Mouse (Mus musculus): ENCODE results near the gene Smarcc2.
"Not testable (repeated sequence)": the region's sequence is repeated elsewhere in the genome, so short reads cannot be mapped to it uniquely, and the experiment has no call there.

Smarcc2 gene

DNA sequence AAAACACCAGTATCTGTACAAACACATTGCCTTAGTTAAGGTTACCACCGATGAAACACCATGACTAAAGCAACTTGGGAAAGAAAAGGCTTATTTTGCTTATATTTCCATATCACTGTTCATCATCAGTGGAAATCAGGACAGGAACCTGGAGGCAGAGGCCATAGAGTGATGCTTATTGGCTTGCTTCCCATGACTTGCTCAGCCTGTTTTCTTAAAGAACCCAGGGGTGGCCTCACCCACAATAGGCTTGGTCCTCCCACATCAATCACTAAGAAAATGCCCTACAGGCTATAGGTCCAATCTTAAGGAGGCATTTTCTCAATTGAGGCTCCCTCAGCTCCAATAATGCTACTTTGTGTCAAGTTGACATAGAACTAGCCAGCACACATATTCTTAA lies 16.3 kb upstream of the Smarcc2 start:
- no peak for DNase-seq (ENCODE audit: low spot score in 2 of 2)

GRCm38 (mm10) chr10:128444354-128444753 lies 14.7 kb upstream of the Smarcc2 start:
- no peak for DNase-seq (ENCODE audit: low spot score in 2 of 2)

DNA sequence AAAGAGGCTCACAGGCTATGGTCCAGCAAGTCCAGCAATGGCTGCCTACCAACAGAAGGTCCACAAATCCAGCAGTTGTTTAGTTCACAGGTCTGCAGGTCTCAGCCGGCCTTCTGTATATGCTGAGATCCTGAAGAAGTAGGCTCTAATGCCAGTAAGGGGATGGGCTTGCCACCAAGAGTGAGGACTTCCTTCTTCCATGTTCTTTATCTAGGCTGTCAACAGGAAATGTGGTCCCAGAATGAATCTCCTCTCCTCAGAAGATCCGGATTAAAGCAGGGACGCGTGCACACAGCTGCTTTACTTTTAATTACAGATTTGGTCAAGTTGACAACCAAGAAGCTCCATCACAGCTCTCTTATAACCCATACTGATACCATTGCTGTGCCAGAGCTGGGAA lies 13.6 kb upstream of the Smarcc2 start:
- no peak for DNase-seq (ENCODE audit: low spot score in 2 of 2)

GRCm38 (mm10) chr10:128451014-128451413 lies 8.0 kb upstream of the Smarcc2 start:
- DNase-seq (ENCODE audit: low spot score in 2 of 2) = no peak

DNA sequence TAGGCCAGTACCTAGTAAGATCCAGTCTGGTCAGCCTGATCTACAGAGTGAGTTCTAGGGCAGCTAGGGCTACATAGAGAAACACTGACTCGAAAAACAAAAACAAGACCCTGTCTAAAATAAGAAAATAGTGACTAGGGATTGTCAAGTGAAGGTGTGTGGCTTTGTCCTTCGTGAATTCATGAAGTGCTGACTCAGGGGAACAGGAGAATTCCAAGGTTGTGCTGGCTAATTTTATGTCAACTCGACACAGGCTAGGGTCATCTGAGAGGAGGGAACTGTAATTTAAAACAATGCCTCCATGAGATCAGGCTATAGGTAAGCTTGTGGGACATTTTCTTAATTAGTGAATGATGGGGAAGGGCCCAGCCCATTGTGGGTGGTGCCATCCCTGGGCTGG lies 4.6 kb upstream of the Smarcc2 start:
- no peak for DNase-seq (ENCODE audit: low spot score in 2 of 2)

DNA sequence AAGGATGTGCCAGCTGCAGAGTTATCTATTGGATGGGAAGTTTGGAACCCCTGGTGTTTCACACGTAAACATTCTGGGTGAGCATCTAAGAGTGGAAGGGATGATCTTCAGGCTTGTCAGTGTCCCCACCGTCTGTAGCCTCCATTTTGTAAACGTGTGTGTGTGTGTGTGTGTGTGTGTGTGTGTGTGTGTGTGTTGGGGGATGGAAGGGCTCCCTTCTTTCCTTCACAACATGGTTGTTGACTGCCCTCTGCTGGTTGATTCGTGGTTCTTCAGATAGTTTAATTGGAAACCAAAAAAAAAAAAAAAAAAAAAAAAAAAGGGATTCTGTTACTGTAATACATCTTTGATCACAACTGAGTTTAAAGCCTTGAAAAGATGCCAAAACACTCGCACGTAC lies 3.8 kb upstream of the Smarcc2 start:
- peak; percentile 38 to 75 for DNase-seq (ENCODE audit: low spot score in 2 of 2)

- no peak for DNase-seq (ENCODE audit: low spot score in 2 of 2)
Observed at GRCm38 (mm10) chr10:128457676-128458075, 1.4 kb upstream of the Smarcc2 start.

- peak; percentile 84 to 95 for DNase-seq (ENCODE audit: low spot score in 2 of 2)
Observed at GRCm38 (mm10) chr10:128458348-128458718, 715 bp upstream of the Smarcc2 start.

GRCm38 (mm10) chr10:128459409-128460269 lies 591 bp downstream of the Smarcc2 start:
- DNase-seq (ENCODE audit: low spot score in 2 of 2) = peak in 1 of 2 experiments; percentile 39

DNA sequence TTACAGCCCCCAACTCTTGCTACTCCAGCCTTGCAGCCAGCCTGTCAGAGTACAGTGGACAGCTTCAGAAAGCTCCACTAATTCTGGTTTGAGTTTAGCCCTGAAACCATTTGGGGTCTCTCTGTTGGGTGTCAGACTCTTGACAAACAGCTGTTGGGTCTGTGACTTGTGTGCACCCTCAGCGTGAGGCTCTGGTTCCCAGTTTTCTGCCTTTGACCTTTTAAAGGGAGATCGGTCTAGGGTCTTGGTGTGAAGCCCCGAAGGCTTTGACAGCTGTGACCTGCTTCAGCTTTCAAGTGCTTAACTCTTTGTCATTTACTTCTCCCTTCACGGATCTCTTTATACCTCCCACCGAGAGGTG lies 1.2 kb downstream of the Smarcc2 start:
- DNase-seq (ENCODE audit: low spot score in 2 of 2) = no peak

DNA sequence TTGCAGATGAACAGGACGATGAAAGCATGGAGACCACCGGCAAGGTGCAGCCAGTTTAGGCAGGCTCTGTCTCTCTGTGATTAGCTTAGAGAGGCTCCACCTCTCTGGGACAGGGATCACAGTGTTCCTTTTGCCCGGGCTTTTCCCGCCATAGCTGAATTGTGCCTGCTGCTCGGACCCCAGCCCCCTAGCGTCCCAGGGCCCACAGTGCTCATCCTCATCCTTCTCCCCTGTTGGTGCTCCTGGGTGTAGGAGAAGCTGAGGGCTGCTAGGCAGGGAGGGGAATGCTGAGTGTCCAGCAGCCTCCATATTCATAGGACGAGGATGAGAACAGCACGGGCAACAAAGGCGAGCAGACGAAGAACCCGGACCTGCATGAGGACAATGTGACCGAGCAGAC lies 15.3 kb downstream of the Smarcc2 start:
- no peak for DNase-seq (ENCODE audit: low spot score in 2 of 2)

DNA sequence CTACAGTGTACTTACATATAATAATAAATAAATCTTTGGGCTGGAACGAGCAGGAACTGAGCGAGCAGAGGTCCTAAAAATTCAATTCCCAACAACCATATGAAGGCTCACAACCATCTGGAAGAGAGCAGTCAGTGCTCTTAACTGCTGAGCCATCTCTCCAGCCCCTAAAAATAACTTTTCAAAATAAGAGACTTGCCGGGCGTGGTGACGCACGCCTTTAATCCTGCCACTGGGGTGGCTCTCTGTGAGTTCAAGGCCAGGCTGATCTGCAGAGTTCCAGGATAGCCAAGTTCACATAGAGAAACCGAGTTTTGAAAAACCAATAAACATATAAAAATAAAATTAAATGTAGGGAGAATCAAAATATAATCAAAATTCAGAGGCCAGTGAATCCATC lies 27.3 kb downstream of the Smarcc2 start:
- DNase-seq (ENCODE audit: low spot score in 2 of 2) = no peak

- no peak for DNase-seq (ENCODE audit: low spot score in 2 of 2)
Observed at GRCm38 (mm10) chr10:128487861-128488712, 29.0 kb downstream of the Smarcc2 start.

DNA sequence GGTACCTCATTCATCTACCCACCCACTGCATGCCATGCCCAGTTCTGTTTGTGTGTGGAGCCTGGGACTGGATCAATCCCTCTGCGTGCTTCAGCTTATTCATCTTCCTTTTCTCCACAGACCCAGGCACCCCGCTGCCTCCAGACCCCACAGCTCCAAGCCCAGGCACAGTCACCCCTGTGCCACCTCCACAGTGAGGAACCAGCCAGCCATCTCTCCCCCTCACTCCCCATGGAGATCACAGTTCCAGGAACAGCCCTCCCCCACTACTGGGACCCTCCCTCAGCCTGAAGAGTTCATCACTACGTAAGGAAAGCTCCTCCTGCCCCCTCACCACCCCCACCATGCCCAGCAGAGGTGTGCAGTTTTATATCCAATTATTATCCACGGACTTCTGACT lies 29.7 kb downstream of the Smarcc2 start:
- no peak for DNase-seq (ENCODE audit: low spot score in 2 of 2)

GRCm38 (mm10) chr10:128489380-128489779 lies 30.3 kb downstream of the Smarcc2 start:
- no peak for DNase-seq (ENCODE audit: low spot score in 2 of 2)

GRCm38 (mm10) chr10:128489785-128490184 lies 30.7 kb downstream of the Smarcc2 start:
- no peak for DNase-seq (ENCODE audit: low spot score in 2 of 2)

DNA sequence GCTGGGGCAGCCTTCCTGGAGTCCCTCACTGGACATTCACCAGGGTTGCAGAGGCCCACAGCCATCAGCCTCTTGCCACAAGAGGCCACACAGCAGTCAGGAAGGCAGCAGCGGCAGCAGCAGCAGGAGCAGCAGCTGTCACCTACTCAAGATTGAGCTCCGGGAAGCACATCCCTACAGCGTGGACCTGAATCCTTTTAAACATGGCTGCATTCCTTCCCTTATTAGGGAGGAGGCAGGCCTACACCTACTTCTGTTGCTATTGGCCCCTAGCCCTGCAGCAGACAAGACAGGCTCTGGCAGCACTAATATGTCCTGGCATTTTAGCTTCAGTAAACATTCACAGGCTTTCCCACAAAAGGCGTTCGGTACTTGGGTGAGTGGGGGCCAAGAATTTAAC lies 31.2 kb downstream of the Smarcc2 start:
- DNase-seq (ENCODE audit: low spot score in 2 of 2) = no peak

DNA sequence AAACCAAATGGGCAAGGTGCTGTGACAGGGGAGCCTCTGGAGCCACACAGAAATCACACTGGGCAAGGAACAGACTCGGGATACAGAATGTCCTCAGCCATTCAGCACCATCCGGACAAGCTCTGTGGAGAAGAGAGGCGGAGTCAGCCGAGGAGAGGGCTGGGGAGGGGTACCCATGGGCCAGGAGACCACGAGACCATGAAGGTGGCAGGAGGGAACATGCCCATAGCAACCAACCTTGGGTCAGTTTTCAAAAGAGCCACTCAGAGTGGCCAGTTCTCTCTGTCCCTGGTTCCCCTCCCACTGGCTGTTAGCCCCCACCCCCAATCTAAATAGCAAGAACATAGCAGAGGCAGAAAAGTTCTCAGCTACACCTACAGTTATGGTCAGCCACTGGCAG lies 31.9 kb downstream of the Smarcc2 start:
- no peak for DNase-seq (ENCODE audit: low spot score in 2 of 2)

DNA sequence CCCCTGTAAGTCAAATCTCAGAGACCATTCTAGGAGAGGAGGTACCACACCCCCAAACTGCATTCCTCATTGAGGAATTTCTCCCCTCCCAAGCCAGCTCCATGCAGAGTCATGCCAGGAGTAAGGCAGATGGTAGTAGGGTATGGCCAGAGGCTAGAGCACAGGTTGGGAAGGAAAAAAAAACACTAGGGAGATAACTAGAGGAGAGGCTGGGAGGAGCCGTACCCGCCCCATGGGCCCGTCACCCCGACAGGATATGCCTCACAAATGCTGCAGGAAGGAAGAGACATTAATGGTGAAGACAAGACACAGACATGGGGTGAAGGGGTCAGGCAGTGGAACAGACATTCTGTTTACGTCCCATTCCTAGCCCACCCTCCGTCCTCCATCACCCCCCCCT lies 32.4 kb downstream of the Smarcc2 start:
- no peak for DNase-seq (ENCODE audit: low spot score in 2 of 2)

GRCm38 (mm10) chr10:128492051-128492450 lies 33.0 kb downstream of the Smarcc2 start:
- DNase-seq (ENCODE audit: low spot score in 2 of 2) = not testable (repeated sequence)

DNA sequence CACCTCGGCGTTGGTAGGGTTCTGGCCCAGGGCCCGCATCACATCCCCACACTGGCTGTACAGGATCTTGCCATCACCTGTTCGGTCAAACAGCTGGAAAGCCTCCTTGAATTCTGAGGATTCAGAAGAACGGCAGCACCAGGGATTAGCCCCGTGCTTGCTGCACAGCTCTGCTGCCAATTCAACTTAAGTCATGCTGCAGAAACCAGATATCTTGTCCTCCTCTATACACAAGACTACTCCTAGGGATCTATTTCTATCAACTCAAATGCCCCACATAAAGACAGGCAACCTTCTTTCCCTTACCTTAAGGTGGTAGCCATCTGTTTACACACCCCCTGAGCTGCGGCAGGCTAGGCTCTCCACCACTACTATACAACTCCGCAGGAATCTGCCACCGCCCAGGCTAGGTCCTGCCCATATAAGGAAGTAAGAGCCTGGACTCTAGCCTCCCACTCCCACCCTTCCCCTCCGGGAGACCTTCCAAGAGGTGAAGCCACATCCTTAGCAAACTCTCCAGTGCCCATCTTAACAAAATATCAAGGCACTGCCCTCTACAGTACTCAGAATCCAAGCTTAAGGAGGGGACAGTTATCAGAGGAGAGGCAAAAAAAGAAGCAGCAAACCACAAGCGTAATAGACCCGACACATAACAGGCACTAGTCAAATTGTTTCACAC lies 33.7 kb downstream of the Smarcc2 start:
- DNase-seq (ENCODE audit: low spot score in 2 of 2) = peak in 1 of 2 experiments; percentile 69

- DNase-seq (ENCODE audit: low spot score in 2 of 2) = no peak
Observed at GRCm38 (mm10) chr10:128493319-128493694, 34.3 kb downstream of the Smarcc2 start.
